Mouse (Mus musculus): Measurements from ENCODE around the gene Acer3. TPM values are rescaled to one million over a fixed set of nuclear protein-coding genes. Genes with fewer than 3 reads are reported as not detected.

Gene Acer3
- 16.2 and 16.9 TPM in 2 replicates for polyA plus RNA-seq (2015; fragmentation: Nextera tagmentation; extraction: Ambion mirVana)

DNA sequence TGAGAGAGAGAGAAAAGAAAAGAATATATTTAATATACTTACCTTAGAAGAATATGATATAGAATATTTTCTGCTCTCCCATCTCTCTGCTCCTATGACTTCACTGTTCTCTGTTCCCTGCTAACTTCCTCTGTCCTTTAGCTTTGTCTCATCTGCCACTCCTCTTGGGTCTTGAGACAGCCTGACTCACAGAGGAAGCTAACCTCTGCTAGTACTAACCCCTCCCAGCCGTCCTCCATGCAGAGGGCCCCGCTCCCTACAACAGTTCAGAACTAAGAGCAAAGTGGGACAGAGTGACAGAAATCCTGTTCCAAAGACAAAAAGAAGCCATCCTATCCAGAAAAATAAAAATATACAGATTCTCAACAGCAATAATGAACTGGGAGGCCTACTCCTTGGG is at the start of gene Acer3:
Gene Acer3, minus strand, starts transcription at position 126 of the 400 bp plus-strand sequence.
- Histone ChIP-seq H3K36me3 (no peaks in the 10 kb centered on the region), H3K4me3 (no peak within 1 kb of the TSS), H3K4me1 (replicated peaks) (peaks cover 12% of the 10 kb centered on the region; the same call in 1 of the 2 replicates), H3K27me3 (no peaks in the 10 kb centered on the region), H3K27ac (no peak within 1 kb of the TSS), H3K4me2 (no peak within 1 kb of the TSS), H3K9me3 (replicated peaks) (no peaks in the 10 kb centered on the region), H3K9ac (no peak within 1 kb of the TSS)
- no peak for ATAC-seq (replicated peaks; ENCODE audit: insufficient number of reproducible peaks, insufficient read depth, low FRiP score, low read depth)
- WGBS: 90% methylated on average over 2 of the region's 2 CpGs

- no peak overlapping the region for H3K27ac ChIP-seq
- no peak overlapping the region for H3K9ac ChIP-seq
- H3K36me3 ChIP-seq: no peaks in the 10 kb centered on the region
- H3K9me3 ChIP-seq (replicated peaks): no peaks in the 10 kb centered on the region
- H3K4me3 ChIP-seq: no peak overlapping the region
- no peak overlapping the region for H3K4me2 ChIP-seq
- 62% methylated on average over 10 of the region's 10 CpGs for WGBS
- no peak for ATAC-seq (replicated peaks; ENCODE audit: insufficient number of reproducible peaks, insufficient read depth, low FRiP score, low read depth)
- H3K27me3 ChIP-seq: no peaks in the 10 kb centered on the region
- 0 out of 2 replicates have a peak, but pooled peaks cover 2% of the 10 kb centered on the region for H3K4me1 ChIP-seq (replicated peaks)
Measured at GRCm38 (mm10) chr7:98369762-98370369, 48.9 kb upstream of the Acer3 start.

DNA sequence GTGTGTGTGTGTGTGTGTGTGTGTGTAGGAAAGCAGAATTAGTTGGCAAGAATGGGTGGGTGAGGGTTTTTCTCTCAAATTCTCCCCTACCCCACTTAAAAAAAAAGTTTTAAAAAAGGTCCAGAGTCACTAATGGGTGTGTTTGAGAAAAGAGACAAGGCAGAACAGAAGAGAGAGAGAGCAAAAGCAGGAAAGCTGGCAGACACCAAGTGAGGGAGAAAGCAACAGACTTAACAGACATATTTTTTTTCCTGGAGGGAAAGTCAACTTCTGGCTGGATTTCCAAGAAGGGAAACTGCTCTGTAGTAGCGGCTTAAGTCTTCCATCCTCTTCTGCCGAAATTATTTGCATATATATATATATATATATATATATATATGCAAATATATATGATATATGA is 40.7 kb upstream of the Acer3 start:
- Histone ChIP-seq H3K27ac (peak overlapping the region; percentile 86), H3K36me3 (no peaks in the 10 kb centered on the region), H3K4me1 (replicated peaks) (peaks cover 27% of the 10 kb centered on the region), H3K9ac (0 out of 2 replicates have a peak overlapping the region, but pooled peaks have one; percentile 75), H3K4me3 (peak overlapping the region; percentile 92), H3K4me2 (peak overlapping the region; percentile 97), H3K27me3 (no peaks in the 10 kb centered on the region), H3K9me3 (replicated peaks) (no peaks in the 10 kb centered on the region)
- WGBS: 33% methylated on average over 2 of the region's 2 CpGs
- ATAC-seq (replicated peaks; ENCODE audit: insufficient number of reproducible peaks, insufficient read depth, low FRiP score, low read depth): no peak

- peak within 1 kb of the TSS; percentile 86 for H3K27ac ChIP-seq
- H3K9me3 ChIP-seq (replicated peaks): no peaks in the 10 kb centered on the region
- H3K4me2 ChIP-seq: peak within 1 kb of the TSS; percentile 97
- no peaks in the 10 kb centered on the region for H3K27me3 ChIP-seq
- WGBS: 0% methylated on average over 50 of the region's 52 CpGs
- H3K36me3 ChIP-seq: no peaks in the 10 kb centered on the region
- peaks cover 29% of the 10 kb centered on the region for H3K4me1 ChIP-seq (replicated peaks)
- peak; percentile 90 for ATAC-seq (replicated peaks; ENCODE audit: insufficient number of reproducible peaks, insufficient read depth, low FRiP score, low read depth)
- H3K9ac ChIP-seq: peak within 1 kb of the TSS; percentile 75
- H3K4me3 ChIP-seq: peak within 1 kb of the TSS; percentile 92
Measured at GRCm38 (mm10) chr7:98361063-98361652, 40.1 kb upstream of the Acer3 start, which contains the start of gene Tsku. Gene Tsku (minus strand): TSS chr7:98361328.

DNA sequence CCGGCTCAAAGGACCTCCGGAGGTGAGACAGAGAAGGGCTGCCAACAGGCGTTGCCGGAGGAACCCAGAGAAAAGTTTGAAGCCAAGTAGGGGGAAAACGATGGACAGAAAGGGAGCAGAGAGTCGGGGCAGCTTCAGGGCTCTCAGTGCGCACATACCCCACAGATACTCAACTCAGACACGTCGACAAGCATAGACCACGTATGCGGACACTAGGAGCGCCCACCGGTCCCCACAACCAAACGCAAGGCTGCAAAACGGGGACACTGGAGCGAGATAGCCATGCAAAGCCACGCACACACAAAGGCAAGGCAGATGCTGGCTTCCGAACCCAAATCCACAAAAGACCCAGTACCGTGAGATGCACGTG is 39.6 kb upstream of the Acer3 start:
- ATAC-seq (replicated peaks; ENCODE audit: insufficient number of reproducible peaks, insufficient read depth, low FRiP score, low read depth): no peak
- Histone ChIP-seq H3K4me3 (peak overlapping the region; percentile 92), H3K4me1 (replicated peaks) (peaks cover 29% of the 10 kb centered on the region), H3K27ac (peak overlapping the region; percentile 86), H3K9ac (peak overlapping the region; percentile 75), H3K9me3 (replicated peaks) (no peaks in the 10 kb centered on the region), H3K36me3 (no peaks in the 10 kb centered on the region), H3K27me3 (no peaks in the 10 kb centered on the region), H3K4me2 (peak overlapping the region; percentile 97)
- under 1% methylated on average over 20 of the region's 20 CpGs for WGBS

- Histone ChIP-seq H3K9me3 (replicated peaks) (no peaks in the 10 kb centered on the region), H3K36me3 (no peaks in the 10 kb centered on the region), H3K27me3 (no peaks in the 10 kb centered on the region), H3K4me1 (replicated peaks) (peaks cover 30% of the 10 kb centered on the region), H3K27ac (peak overlapping the region; percentile 86), H3K4me3 (peak overlapping the region; percentile 92), H3K9ac (peak overlapping the region; percentile 75), H3K4me2 (peak overlapping the region; percentile 97)
- peak; percentile 65 for ATAC-seq (replicated peaks; ENCODE audit: insufficient number of reproducible peaks, insufficient read depth, low FRiP score, low read depth)
- WGBS: under 1% methylated on average over 33 of the region's 33 CpGs
Measured at GRCm38 (mm10) chr7:98359951-98360620, 39.1 kb upstream of the Acer3 start.

GRCm38 (mm10) chr7:98358016-98358415 is 37.0 kb upstream of the Acer3 start:
- no peaks in the 10 kb centered on the region for H3K9me3 ChIP-seq (replicated peaks)
- no peak for ATAC-seq (replicated peaks; ENCODE audit: insufficient number of reproducible peaks, insufficient read depth, low FRiP score, low read depth)
- WGBS: 77% methylated on average over 1 of the region's 1 CpGs
- H3K36me3 ChIP-seq: no peaks in the 10 kb centered on the region
- H3K4me3 ChIP-seq: no peak overlapping the region
- H3K9ac ChIP-seq: no peak overlapping the region
- H3K4me1 ChIP-seq (replicated peaks): peaks cover 39% of the 10 kb centered on the region
- no peak overlapping the region for H3K4me2 ChIP-seq
- no peaks in the 10 kb centered on the region for H3K27me3 ChIP-seq
- no peak overlapping the region for H3K27ac ChIP-seq

- WGBS: 84% methylated on average over 5 of the region's 5 CpGs
Measured at GRCm38 (mm10) chr7:98357324-98357723, 36.3 kb upstream of the Acer3 start.

DNA sequence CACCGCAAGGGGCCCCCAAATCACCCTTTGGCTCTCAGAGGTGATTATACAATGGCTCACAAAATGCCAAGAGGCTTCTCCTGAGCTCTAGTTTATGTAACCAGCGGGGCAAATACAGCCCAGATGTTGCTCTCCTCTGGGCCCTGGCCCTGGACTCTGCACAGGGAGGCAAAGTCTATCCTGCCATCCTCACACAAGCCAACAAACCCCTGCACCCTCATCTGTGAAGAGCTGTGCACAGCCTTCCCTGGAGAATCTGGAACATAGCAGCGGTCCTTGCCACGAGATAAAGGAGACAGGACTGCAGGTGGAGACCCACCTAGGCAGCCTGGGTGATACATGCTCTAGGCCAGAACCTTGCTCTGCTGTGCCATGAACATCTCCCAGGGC is 33.9 kb upstream of the Acer3 start:
- no peak overlapping the region for H3K27ac ChIP-seq
- WGBS: 54% methylated on average over 4 of the region's 4 CpGs
- peaks cover 3% of the 10 kb centered on the region; the same call in 1 of the 2 replicates for H3K36me3 ChIP-seq
- no peak overlapping the region for H3K9ac ChIP-seq
- no peak for ATAC-seq (replicated peaks; ENCODE audit: insufficient number of reproducible peaks, insufficient read depth, low FRiP score, low read depth)
- no peaks in the 10 kb centered on the region for H3K9me3 ChIP-seq (replicated peaks)
- peaks cover 24% of the 10 kb centered on the region for H3K4me1 ChIP-seq (replicated peaks)
- H3K4me3 ChIP-seq: no peak overlapping the region
- H3K27me3 ChIP-seq: no peaks in the 10 kb centered on the region
- no peak overlapping the region for H3K4me2 ChIP-seq

More at GRCm38 (mm10) chr7:98357324-98357723, 36.3 kb upstream of the Acer3 start:
- ATAC-seq (replicated peaks; ENCODE audit: insufficient number of reproducible peaks, insufficient read depth, low FRiP score, low read depth): no peak
- Histone ChIP-seq H3K4me1 (replicated peaks) (peaks cover 39% of the 10 kb centered on the region), H3K36me3 (no peaks in the 10 kb centered on the region), H3K9ac (no peak overlapping the region), H3K27me3 (no peaks in the 10 kb centered on the region), H3K9me3 (replicated peaks) (no peaks in the 10 kb centered on the region), H3K4me3 (no peak overlapping the region), H3K27ac (no peak overlapping the region), H3K4me2 (no peak overlapping the region)

DNA sequence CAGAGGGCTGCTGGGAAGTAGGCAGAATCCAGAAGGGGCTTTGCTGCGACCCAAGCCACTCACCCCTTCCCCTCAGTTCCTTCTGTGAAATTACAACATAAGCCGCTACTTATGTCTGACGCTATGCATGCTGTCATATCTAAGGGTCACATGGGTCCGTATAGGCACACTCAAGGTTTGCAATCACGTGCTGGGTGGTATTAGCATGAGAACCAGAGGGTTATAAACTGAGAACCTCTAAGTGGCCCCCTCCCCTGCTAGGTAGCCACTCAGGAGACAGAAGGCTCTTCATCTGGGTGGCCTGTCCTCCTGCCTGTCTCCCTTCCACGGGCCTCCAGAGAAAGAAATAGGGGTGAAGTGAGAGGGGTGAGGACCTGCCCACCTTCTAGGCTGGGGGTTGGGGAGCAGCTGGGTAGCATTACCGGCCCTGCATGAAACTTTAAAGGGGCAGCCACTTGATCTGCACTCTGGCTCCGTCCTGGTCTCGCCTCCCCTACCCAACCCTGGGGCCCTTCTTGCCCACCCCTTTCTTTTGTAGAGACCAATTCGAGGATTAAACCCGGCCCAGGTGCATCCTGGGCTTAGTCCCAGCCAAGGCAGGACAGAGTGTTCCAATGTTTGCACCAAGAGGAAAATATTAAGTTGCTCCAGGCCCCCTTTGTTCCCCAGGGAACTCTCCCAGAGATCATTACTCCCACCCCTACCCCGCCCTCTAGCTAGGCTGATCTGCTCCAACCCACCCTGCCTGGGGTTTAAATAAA is 33.3 kb upstream of the Acer3 start:
- H3K27ac ChIP-seq: no peak overlapping the region
- ATAC-seq (replicated peaks; ENCODE audit: insufficient number of reproducible peaks, insufficient read depth, low FRiP score, low read depth): no peak
- no peak overlapping the region for H3K9ac ChIP-seq
- H3K27me3 ChIP-seq: no peaks in the 10 kb centered on the region
- H3K36me3 ChIP-seq: peaks cover 3% of the 10 kb centered on the region; the same call in 1 of the 2 replicates
- H3K4me2 ChIP-seq: no peak overlapping the region
- no peaks in the 10 kb centered on the region for H3K9me3 ChIP-seq (replicated peaks)
- WGBS: 44% methylated on average over 12 of the region's 12 CpGs
- peaks cover 19% of the 10 kb centered on the region for H3K4me1 ChIP-seq (replicated peaks)
- no peak overlapping the region for H3K4me3 ChIP-seq

DNA sequence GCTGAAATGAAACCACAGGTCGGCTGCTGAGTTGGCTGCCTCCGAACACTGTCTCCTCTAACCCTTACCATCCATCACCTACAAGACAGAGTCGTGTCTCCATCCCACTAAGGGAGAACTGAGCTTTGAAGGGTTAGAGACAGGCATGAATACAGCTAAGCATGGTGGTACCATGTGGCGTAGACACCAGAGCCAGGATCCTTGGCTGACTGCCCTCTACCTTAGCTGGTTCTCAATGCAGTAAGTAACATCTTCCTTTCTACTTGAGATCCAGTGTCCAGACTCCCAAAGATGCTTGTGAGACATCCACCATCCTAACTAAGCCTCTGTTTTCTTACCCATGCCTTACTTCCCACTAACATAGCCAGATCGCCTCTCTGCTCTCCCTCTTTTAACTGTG is 32.6 kb upstream of the Acer3 start:
- Histone ChIP-seq H3K4me1 (replicated peaks) (peaks cover 13% of the 10 kb centered on the region), H3K36me3 (peaks cover 3% of the 10 kb centered on the region; the same call in 1 of the 2 replicates), H3K27ac (no peak overlapping the region), H3K9ac (no peak overlapping the region), H3K9me3 (replicated peaks) (no peaks in the 10 kb centered on the region), H3K27me3 (no peaks in the 10 kb centered on the region), H3K4me3 (no peak overlapping the region), H3K4me2 (no peak overlapping the region)
- WGBS: 84% methylated on average over 5 of the region's 5 CpGs
- ATAC-seq (replicated peaks; ENCODE audit: insufficient number of reproducible peaks, insufficient read depth, low FRiP score, low read depth): no peak

Data from heart, embryonic 15.5 days (tissue).